Mouse (Mus musculus) natural killer cell, adult 2 months (primary cell): ENCODE measurements at regions not wholly inside any gene's neighbourhood (a gene's known extent, or its start where the extent isn't known, plus 50 kb on each side); places are given as distances from the start of the nearest gene placed in this dataset.

Source experiments
- DNase-seq, 2 experiments: peaks; one replicate each; pipeline ENCODE4 v3.0.0; 2022; ENCODE audit warnings: low spot score in 2 of 2

GRCm38 (mm10) chr3:19368998-19369397 lies 259.5 kb downstream of the 1700064H15Rik start:
- no peak for DNase-seq

- no peak for DNase-seq
These were observed 260.7 kb downstream of the 1700064H15Rik start for GRCm38 (mm10) chr3:19367761-19368160.
